Mouse (Mus musculus): ENCODE data around the gene Eefsec.

GRCm38 (mm10) chr6:88221968-88222367 is 224.4 kb downstream of the Eefsec start, which contains the start of gene Dnajb8:
- TF ChIP-seq CTCF (IDR thresholded peaks at IDR 0.05; ENCODE audit: borderline replicate concordance, extremely low read depth, insufficient read depth, insufficient read length) = no peak
- TF ChIP-seq POLR2A (IDR thresholded peaks at IDR 0.05; ENCODE audit: borderline replicate concordance, extremely low read depth, insufficient read depth, insufficient read length, poor library complexity, severe bottlenecking) = no peak
